Mouse (Mus musculus) hindbrain, embryonic 12.5 days (tissue): ENCODE measurements around the gene Gm17720. TPM values are rescaled to one million over a fixed set of nuclear protein-coding genes. Genes with fewer than 3 reads are reported as not detected.

Experiments used
- ATAC-seq: fragments of 200-750 bp; cut with Nextera tagmentation; 2 replicates; pipeline ENCODE4 v1.8.0; 2017; ENCODE audit warnings: moderate TSS enrichment; ENCODE audit not compliant: low FRiP score
- H3K27ac ChIP-seq: fragments of 300-500 bp; sonication (generic); 2 replicates; pipeline ENCODE4 v1.5.1; 2016; ENCODE audit warnings: mild to moderate bottlenecking
- H3K27me3 ChIP-seq: fragments of 300-500 bp; sonication (generic); 2 replicates; pipeline ENCODE4 v1.6.1; 2016; ENCODE audit warnings: mild to moderate bottlenecking
- H3K36me3 ChIP-seq: fragments of 300-500 bp; sonication (generic); 2 replicates; pipeline ENCODE4 v1.6.1; 2016; ENCODE audit warnings: mild to moderate bottlenecking
- H3K4me1 ChIP-seq: fragments of 300-500 bp; sonication (generic); 2 replicates; pipeline ENCODE4 v1.6.1; 2016
- H3K4me2 ChIP-seq: fragments of 300-500 bp; sonication (generic); replicated peaks from 2 replicates; pipeline ENCODE4 v1.6.1; 2016; ENCODE audit warnings: mild to moderate bottlenecking
- H3K4me3 ChIP-seq: fragments of 300-500 bp; sonication (generic); 2 replicates; pipeline ENCODE4 v1.5.1; 2016; ENCODE audit warnings: mild to moderate bottlenecking
- H3K9ac ChIP-seq: fragments of 300-500 bp; sonication (generic); 2 replicates; pipeline ENCODE4 v1.6.1; 2016; ENCODE audit warnings: mild to moderate bottlenecking, moderate library complexity
- H3K9me3 ChIP-seq: fragments of 300-500 bp; sonication (generic); replicated peaks from 2 replicates; pipeline ENCODE4 v1.6.1; 2016; ENCODE audit warnings: mild to moderate bottlenecking
- WGBS: fragments of 180-500 bp; shearing (Covaris S2); methylation state at CpG from one replicate; pipeline ENCODE4 v1.1.7; 2016; 5-methylcytosine and 5-hydroxymethylcytosine counted together
- polyA plus RNA-seq: library from polyadenylated mRNA; unstranded; fragments of >200 nt; fragmentation: Nextera tagmentation; extraction: Ambion mirVana; gene quantifications from 2 replicates; pipeline ENCODE4 v1.2.1, GENCODE M21; 2016

Gene Gm17720
- not detected in 2 replicates for polyA plus RNA-seq

- Histone ChIP-seq H3K4me1 (no peaks in the 10 kb centered on the region), H3K36me3 (no peaks in the 10 kb centered on the region), H3K4me3 (no peak within 1 kb of the TSS), H3K9me3 (no peaks in the 10 kb centered on the region), H3K4me2 (no peak within 1 kb of the TSS), H3K27ac (no peak within 1 kb of the TSS), H3K9ac (no peak within 1 kb of the TSS), H3K27me3 (no peaks in the 10 kb centered on the region)
- no peak for ATAC-seq
- WGBS: 78% methylated on average over 2 of the region's 3 CpGs
Measured at GRCm38 (mm10) chr8:110102653-110103052, at the start of gene Gm17720. TSS of gene Gm17720 (minus strand) at chr8:110102753.

DNA sequence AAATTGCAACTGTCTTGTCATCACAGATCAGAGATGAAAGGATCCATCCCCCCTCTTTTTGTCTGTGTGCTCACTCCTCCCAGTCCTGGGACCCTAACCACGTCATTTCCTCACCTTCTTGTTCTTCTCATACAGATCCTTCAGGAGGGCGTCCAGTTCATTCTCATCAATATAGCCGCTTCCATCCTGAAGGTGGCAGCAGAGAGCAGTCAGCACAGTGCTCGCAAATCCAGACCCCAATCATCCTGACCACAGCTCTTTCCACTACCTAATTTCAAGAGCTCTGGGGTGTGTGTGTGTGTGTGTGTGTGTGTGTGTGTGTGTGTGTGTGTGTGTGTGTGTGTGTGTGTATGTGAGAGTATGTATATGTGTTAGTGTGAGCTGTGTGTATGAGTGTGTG, 43.0 kb upstream of the Gm17720 start:
- Histone ChIP-seq H3K9me3 (no peaks in the 10 kb centered on the region), H3K36me3 (no peaks in the 10 kb centered on the region), H3K4me1 (no peaks in the 10 kb centered on the region), H3K27me3 (no peaks in the 10 kb centered on the region), H3K4me3 (no peak overlapping the region), H3K9ac (no peak overlapping the region), H3K27ac (no peak overlapping the region), H3K4me2 (no peak overlapping the region)
- ATAC-seq: peak; percentile 40; the same call in 1 of the 2 replicates
- WGBS: 2% methylated on average over 4 of the region's 4 CpGs

DNA sequence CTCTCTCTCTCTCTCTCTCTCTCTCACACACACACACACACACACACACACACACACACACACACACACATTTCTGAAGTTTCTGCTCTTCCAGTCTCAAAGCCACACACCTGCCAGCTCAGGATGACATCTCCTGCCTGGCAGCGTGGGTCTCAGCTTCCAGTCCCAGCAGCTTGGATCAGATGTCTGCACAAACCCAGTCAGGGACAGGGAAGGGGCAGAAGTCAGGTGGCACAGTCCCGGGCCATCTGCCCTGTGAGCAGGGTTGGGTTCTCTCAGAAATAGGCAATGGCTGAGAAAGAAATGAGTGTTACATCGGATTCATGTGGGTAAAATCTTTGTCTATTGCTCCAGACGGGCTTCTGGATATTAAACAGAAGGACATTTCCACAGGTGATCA, 38.2 kb upstream of the Gm17720 start:
- H3K9me3 ChIP-seq: no peaks in the 10 kb centered on the region
- H3K4me3 ChIP-seq: no peak overlapping the region
- no peaks in the 10 kb centered on the region for H3K36me3 ChIP-seq
- H3K27me3 ChIP-seq: no peaks in the 10 kb centered on the region
- H3K27ac ChIP-seq: no peak overlapping the region
- no peak for ATAC-seq
- H3K9ac ChIP-seq: no peak overlapping the region
- WGBS: 66% methylated on average over 4 of the region's 4 CpGs
- H3K4me1 ChIP-seq: no peaks in the 10 kb centered on the region
- H3K4me2 ChIP-seq: no peak overlapping the region

- no peaks in the 10 kb centered on the region for H3K4me1 ChIP-seq
Measured at GRCm38 (mm10) chr8:110140156-110140555, 37.6 kb upstream of the Gm17720 start.

GRCm38 (mm10) chr8:110135515-110135914, 33.0 kb upstream of the Gm17720 start:
- no peaks in the 10 kb centered on the region for H3K27me3 ChIP-seq
- no peak for ATAC-seq
- H3K27ac ChIP-seq: no peak overlapping the region
- 76% methylated on average over 7 of the region's 7 CpGs for WGBS
- H3K4me2 ChIP-seq: no peak overlapping the region
- H3K9ac ChIP-seq: no peak overlapping the region
- H3K36me3 ChIP-seq: no peaks in the 10 kb centered on the region
- no peak overlapping the region for H3K4me3 ChIP-seq
- no peaks in the 10 kb centered on the region for H3K9me3 ChIP-seq
- H3K4me1 ChIP-seq: no peaks in the 10 kb centered on the region

More at GRCm38 (mm10) chr8:110140156-110140555, 37.6 kb upstream of the Gm17720 start:
- H3K4me3 ChIP-seq: no peak overlapping the region
- no peak for ATAC-seq
- H3K27ac ChIP-seq: no peak overlapping the region
- H3K9me3 ChIP-seq: no peaks in the 10 kb centered on the region
- 81% methylated on average over 3 of the region's 3 CpGs for WGBS
- H3K9ac ChIP-seq: no peak overlapping the region
- H3K36me3 ChIP-seq: no peaks in the 10 kb centered on the region
- H3K4me2 ChIP-seq: no peak overlapping the region
- H3K27me3 ChIP-seq: no peaks in the 10 kb centered on the region

DNA sequence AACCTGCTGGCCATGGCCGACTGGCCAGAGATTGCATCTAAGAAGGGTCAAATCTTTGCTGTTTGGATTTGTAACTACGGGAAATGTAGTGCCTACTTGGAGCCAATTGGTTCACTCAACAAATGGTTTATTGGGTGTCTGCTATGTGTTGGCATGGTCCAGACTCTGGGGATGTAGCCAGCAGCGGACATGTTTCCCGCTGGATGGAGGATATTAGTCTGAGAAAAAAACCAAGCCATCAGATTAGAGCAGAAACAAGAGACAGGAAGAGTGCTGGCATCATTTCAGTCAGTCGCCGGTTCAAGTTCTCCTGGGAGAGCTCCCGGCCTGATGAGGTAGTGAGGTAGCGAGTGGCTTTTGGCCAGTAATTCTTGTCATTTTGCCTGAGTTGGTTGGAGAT, 31.7 kb upstream of the Gm17720 start:
- H3K27me3 ChIP-seq: no peaks in the 10 kb centered on the region
- 90% methylated on average over 8 of the region's 8 CpGs for WGBS
- no peak overlapping the region for H3K9ac ChIP-seq
- H3K9me3 ChIP-seq: no peaks in the 10 kb centered on the region
- H3K4me2 ChIP-seq: no peak overlapping the region
- H3K36me3 ChIP-seq: no peaks in the 10 kb centered on the region
- ATAC-seq: no peak
- no peak overlapping the region for H3K27ac ChIP-seq
- no peak overlapping the region for H3K4me3 ChIP-seq
- no peaks in the 10 kb centered on the region for H3K4me1 ChIP-seq

DNA sequence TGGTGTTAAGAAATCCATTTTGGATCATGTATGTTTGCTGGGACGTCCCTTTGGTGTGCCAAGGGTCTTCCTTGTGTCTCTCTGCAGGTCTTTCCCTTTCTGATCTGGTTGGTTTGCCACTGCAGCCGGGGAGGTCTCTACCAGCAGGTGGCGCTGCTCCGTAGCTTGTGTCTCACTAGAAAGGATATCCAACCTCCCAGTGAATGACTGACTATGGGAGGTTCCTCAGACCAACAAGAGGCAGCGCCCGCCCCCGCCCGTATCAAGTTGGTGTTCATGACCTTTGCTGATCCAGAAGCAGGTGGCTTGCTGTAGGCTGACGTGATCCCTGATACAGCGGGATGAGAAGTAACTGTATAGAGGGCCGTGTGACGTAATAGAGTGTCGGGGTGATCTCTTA, 28.0 kb upstream of the Gm17720 start:
- Histone ChIP-seq H3K4me2 (no peak overlapping the region), H3K27ac (no peak overlapping the region), H3K9ac (no peak overlapping the region), H3K4me3 (no peak overlapping the region), H3K9me3 (no peaks in the 10 kb centered on the region), H3K36me3 (no peaks in the 10 kb centered on the region), H3K27me3 (no peaks in the 10 kb centered on the region), H3K4me1 (no peaks in the 10 kb centered on the region)
- no peak for ATAC-seq
- WGBS: 24% methylated on average over 13 of the region's 13 CpGs

DNA sequence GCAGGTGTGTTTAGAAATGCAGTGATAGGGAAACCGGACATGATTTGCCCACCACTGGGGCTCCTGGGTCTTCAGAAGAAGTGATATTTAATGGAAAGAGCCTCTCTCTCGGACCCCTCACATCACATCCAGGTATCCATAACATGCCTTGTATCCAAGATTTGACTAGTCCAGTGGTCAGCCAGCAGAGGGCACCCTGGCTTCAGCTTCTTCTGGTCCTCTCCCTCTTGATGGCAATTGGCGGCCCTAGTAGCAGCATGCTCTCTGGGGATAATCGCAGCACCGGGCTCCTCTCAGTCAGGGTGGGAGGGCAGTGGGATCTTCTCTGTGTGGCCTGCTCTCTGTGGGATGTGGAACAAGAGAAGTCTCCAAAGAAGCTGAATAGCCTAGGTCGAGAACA, 17.2 kb upstream of the Gm17720 start:
- Histone ChIP-seq H3K4me3 (no peak overlapping the region), H3K9me3 (no peaks in the 10 kb centered on the region), H3K36me3 (no peaks in the 10 kb centered on the region), H3K27me3 (no peaks in the 10 kb centered on the region), H3K4me1 (no peaks in the 10 kb centered on the region), H3K27ac (no peak overlapping the region), H3K9ac (no peak overlapping the region), H3K4me2 (no peak overlapping the region)
- 43% methylated on average over 6 of the region's 6 CpGs for WGBS
- no peak for ATAC-seq

DNA sequence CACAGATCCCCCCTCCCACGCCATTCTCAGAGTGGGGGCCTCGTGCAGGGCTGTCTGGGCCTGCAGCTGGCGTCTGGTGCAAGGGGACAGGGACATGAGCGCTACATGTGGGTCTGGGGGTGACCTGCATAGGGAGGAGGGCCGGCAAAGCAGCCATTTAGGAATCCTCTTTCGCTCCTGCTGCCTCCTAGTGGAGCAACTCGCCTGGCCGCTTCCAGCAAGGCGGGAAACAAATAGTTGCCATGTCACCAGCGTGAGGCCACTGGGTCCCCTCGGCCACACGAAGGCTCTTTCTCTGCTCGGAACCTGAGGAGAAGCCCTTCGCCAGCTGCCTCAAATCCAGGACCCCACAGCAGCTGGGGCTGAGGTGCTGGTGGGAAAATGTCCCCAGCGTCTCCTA, 877 bp downstream of the Gm17720 start:
- Histone ChIP-seq H3K4me2 (no peak overlapping the region), H3K27ac (no peak overlapping the region), H3K9ac (no peak overlapping the region), H3K9me3 (no peaks in the 10 kb centered on the region), H3K4me3 (no peak overlapping the region), H3K4me1 (no peaks in the 10 kb centered on the region), H3K27me3 (no peaks in the 10 kb centered on the region), H3K36me3 (no peaks in the 10 kb centered on the region)
- 87% methylated on average over 15 of the region's 15 CpGs for WGBS
- no peak for ATAC-seq

DNA sequence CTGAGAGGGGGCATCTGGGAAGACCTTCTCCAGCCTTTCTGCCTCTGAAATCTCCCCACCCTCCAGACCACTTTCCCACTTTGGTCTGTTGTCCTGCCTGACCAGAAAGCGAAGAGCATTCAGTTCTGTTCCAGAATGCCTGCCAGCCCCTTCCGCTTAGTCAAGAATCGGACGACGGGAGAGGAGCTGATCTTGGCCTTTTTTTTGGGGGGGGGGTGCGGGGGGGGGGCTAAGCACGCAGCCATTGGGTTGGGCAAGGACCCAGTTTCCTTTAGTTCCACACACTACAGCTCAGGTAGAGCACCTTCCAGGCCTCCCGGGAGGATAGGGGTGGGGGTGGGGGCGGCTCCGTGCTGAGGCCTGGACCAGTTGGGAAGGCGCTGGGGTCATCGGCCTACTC, 1.6 kb downstream of the Gm17720 start, which contains the start of gene Gm21964:
Gene Gm21964, plus strand, starts transcription at position 301 of the 400 bp plus-strand sequence.
- Histone ChIP-seq H3K9ac (no peak within 1 kb of the TSS), H3K4me1 (no peaks in the 10 kb centered on the region), H3K4me2 (no peak within 1 kb of the TSS), H3K27me3 (no peaks in the 10 kb centered on the region), H3K4me3 (no peak within 1 kb of the TSS), H3K36me3 (no peaks in the 10 kb centered on the region), H3K9me3 (no peaks in the 10 kb centered on the region), H3K27ac (no peak within 1 kb of the TSS)
- ATAC-seq: no peak
- 83% methylated on average over 12 of the region's 12 CpGs for WGBS

DNA sequence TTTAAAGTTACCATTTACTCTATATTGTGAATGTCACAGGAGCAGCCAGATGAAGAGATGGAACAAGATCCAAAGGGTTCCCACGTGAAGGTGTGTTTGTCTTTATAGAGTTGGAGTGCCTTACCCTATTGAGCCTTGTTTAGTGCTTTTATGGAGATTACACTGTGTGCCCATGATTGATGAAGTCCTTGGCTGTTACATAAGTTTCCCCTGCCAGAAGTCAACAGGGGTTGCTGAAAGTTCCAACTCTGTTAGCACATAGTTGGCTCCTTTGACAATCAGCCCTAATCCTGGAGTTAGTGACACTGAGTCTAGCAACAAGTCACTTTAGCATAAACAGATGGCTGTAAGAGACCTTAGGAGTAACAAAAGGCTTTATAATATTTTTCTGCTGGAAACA, 10.7 kb downstream of the Gm17720 start:
- H3K27ac ChIP-seq: no peak overlapping the region
- no peak overlapping the region for H3K4me3 ChIP-seq
- WGBS: 49% methylated on average over 1 of the region's 1 CpGs
- peaks cover 33% of the 10 kb centered on the region for H3K36me3 ChIP-seq
- peaks cover 14% of the 10 kb centered on the region; the same call in 1 of the 2 replicates for H3K9me3 ChIP-seq
- no peak overlapping the region for H3K9ac ChIP-seq
- no peak for ATAC-seq
- no peak overlapping the region for H3K4me2 ChIP-seq
- H3K27me3 ChIP-seq: no peaks in the 10 kb centered on the region
- H3K4me1 ChIP-seq: no peaks in the 10 kb centered on the region

- Histone ChIP-seq H3K36me3 (peaks cover 43% of the 10 kb centered on the region), H3K27me3 (no peaks in the 10 kb centered on the region), H3K4me1 (peaks cover 5% of the 10 kb centered on the region), H3K9ac (no peak overlapping the region), H3K9me3 (0 out of 2 replicates have a peak, but pooled peaks cover 4% of the 10 kb centered on the region), H3K4me3 (no peak overlapping the region), H3K27ac (no peak overlapping the region), H3K4me2 (no peak overlapping the region)
- no peak for ATAC-seq
- 80% methylated on average over 11 of the region's 11 CpGs for WGBS
Measured at GRCm38 (mm10) chr8:110082416-110083105, 20.0 kb downstream of the Gm17720 start.
